Mouse (Mus musculus) spleen, postnatal 36 days (tissue): ENCODE measurements around the gene Osbpl2.
"Not testable (repeated sequence)": the region's sequence is repeated elsewhere in the genome, so short reads cannot be mapped to it uniquely, and the experiment has no call there.

Experiments used
- DNase-seq, 2 experiments: peaks; one replicate each; pipeline ENCODE4 v3.0.0; 2022; ENCODE audit warnings: low spot score in 2 of 2, mixed read lengths in 1 of 2

Gene Osbpl2

GRCm38 (mm10) chr2:180154796-180155195 lies 35.7 kb downstream of the Osbpl2 start:
- DNase-seq, result no peak

- no peak for DNase-seq
These were observed 39.5 kb downstream of the Osbpl2 start for GRCm38 (mm10) chr2:180158627-180159026.

GRCm38 (mm10) chr2:180165855-180166254 lies 46.7 kb downstream of the Osbpl2 start:
- no peak for DNase-seq

- DNase-seq, result no peak
These were observed 47.8 kb downstream of the Osbpl2 start for GRCm38 (mm10) chr2:180166869-180167268.

- DNase-seq, result no peak
These were observed 51.2 kb downstream of the Osbpl2 start for GRCm38 (mm10) chr2:180170151-180170805.

GRCm38 (mm10) chr2:180170806-180171521 lies 51.9 kb downstream of the Osbpl2 start, which contains the start of gene Adrm1:
Gene Adrm1 (plus strand): TSS chr2:180171485.
- DNase-seq, result peak; percentile 97

- DNase-seq, result no peak
These were observed 52.5 kb downstream of the Osbpl2 start for GRCm38 (mm10) chr2:180171522-180172070.

GRCm38 (mm10) chr2:180172152-180172551 lies 53.0 kb downstream of the Osbpl2 start:
- DNase-seq, result no peak

- DNase-seq, result peak in 1 of 2 experiments; percentile 10
These were observed 54.1 kb downstream of the Osbpl2 start for GRCm38 (mm10) chr2:180173163-180173562.

- not testable (repeated sequence) for DNase-seq
These were observed 54.6 kb downstream of the Osbpl2 start for GRCm38 (mm10) chr2:180173711-180174110.

- no peak for DNase-seq
These were observed 55.0 kb downstream of the Osbpl2 start for GRCm38 (mm10) chr2:180174121-180174520.

- DNase-seq, result no peak
These were observed 56.6 kb downstream of the Osbpl2 start for GRCm38 (mm10) chr2:180175725-180176124.

GRCm38 (mm10) chr2:180181542-180181941 lies 62.4 kb downstream of the Osbpl2 start:
- DNase-seq, result no peak

- DNase-seq, result no peak
These were observed 65.1 kb downstream of the Osbpl2 start for GRCm38 (mm10) chr2:180184011-180184751.

- DNase-seq, result no peak
These were observed 65.6 kb downstream of the Osbpl2 start for GRCm38 (mm10) chr2:180184752-180185109.

GRCm38 (mm10) chr2:180185686-180186085 lies 66.6 kb downstream of the Osbpl2 start:
- DNase-seq, result no peak

GRCm38 (mm10) chr2:180187362-180187761 lies 68.3 kb downstream of the Osbpl2 start:
- no peak for DNase-seq

- no peak for DNase-seq
These were observed 77.7 kb downstream of the Osbpl2 start for GRCm38 (mm10) chr2:180196610-180197322.

- DNase-seq, result no peak
These were observed 78.4 kb downstream of the Osbpl2 start for GRCm38 (mm10) chr2:180197323-180198037.

GRCm38 (mm10) chr2:180198782-180199181 lies 79.7 kb downstream of the Osbpl2 start:
- DNase-seq, result no peak

- DNase-seq, result no peak
These were observed 81.6 kb downstream of the Osbpl2 start for GRCm38 (mm10) chr2:180200681-180201080.
